Mouse (Mus musculus) liver, adult 2 months (tissue): ENCODE results near the gene Degs2.

Experiments
- CTCF ChIP-seq: fragments of 200-500 bp; IDR thresholded peaks from 2 replicates; pipeline ENCODE4 v1.5.1; 2011; ENCODE audit warnings: low read depth, low read length, control low read depth
- POLR2A ChIP-seq: fragments of 200-500 bp; IDR thresholded peaks from 2 replicates; pipeline ENCODE4 v1.6.1; 2011; ENCODE audit warnings: low read length, control low read depth; ENCODE audit not compliant: insufficient read depth; ENCODE audit errors: extremely low read depth

DNA sequence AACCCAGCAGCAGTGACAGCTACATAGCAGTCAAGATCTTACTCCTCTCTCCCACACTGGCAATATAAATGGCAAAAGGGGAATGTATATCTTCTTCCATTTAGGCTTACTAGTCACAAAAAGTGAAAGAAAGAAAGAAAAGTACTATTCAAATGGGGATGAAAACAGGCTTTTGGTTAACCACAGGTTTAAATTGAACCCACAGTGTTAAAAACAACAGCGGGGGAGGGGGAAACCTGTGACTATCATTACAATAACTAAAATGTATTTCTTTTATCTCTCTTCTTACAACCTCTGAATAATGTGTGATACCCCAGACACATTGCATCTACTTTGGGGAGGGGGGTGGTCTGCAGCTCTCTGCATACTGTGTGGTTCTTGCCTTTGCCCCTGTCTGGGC lies 55.9 kb downstream of the Degs2 start:
- TF ChIP-seq CTCF (no peak), POLR2A (no peak)
